Comparison of ENCODE assay signal across 20 mouse cellular contexts in the genomic region with DNA sequence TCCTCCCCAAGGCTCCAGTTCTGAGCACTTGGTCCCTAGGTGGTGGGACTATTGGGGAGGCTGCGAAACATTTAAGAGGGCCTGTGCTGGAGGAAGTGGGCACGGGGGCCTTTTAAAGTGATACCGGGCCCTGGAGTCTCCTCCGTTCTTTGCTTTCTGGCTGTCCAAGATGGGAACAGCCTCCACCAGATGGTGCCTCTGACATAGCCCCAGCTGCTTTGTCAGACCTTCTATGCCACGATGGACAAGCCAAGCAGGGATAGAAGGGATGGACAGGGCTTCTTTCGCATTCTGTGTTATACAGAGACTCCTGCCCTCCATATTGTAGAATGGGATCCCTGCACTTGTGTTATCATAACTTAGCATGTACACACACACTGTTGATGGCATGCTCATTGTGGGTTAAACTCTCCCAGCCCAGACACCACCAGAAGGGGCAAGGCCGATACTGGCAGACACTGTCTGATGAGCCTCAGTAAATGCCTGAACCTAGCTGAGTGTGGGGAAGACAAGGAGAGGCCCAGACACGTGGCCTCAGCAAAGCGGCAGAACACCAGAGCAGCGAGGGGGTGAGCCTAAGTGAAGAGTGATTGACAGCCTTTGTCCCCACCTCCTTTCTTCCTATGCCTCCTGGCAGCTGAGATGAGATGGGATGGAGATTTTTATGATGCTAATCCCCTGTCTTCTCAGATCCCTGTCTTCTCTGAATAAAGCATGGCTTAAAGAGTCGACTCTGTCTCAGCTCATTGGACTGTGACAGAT. TPM values are rescaled to one million over a fixed set of nuclear protein-coding genes. Genes with fewer than 3 reads are reported as not detected.
DNase-seq lines count a peak whose midpoint lies in the region; ATAC-seq and TF ChIP-seq lines count a peak whose summit lies in the region.
"Had no signal": no experiment of that assay in that cellular context is flagged by ENCODE, and none has a peak within 500 bp of the region (broad histone marks: within the 10 kb centered on the region; RNA-seq: fewer than 3 reads in every experiment).

No protein-coding gene starts in this region.

- peak; percentile 40 for DNase-seq in hindbrain, embryonic 11.5 days (ENCODE audit: low spot score)
- peak; percentile 65 for DNase-seq in midbrain, embryonic 14.5 days
- DNase-seq in left cerebral cortex, adult 2 months (ENCODE audit: extremely low spot score in 1 of 2, low spot score in 2 of 2) = no peak
- DNase-seq in cerebellum, adult 2 months = no peak
- DNase-seq: adrenal gland, adult 2 months; cerebellum, postnatal 36 days; heart, adult 11 months; heart, postnatal 36 days; kidney, postnatal 4 days; lung, adult 2 months; lung, postnatal 36 days; thymus, postnatal 25 days had no signal

- TF ChIP-seq POLR2A in cerebellum, adult 2 months (IDR thresholded peaks at IDR 0.05; ENCODE audit: borderline replicate concordance, insufficient read depth, low read length) = no peak

- no peaks in the 10 kb centered on the region for H3K27me3 ChIP-seq in hindbrain, embryonic 11.5 days (ENCODE audit: control insufficient read depth, insufficient read depth, low read length)
- H3K27me3 ChIP-seq in hindbrain, embryonic 13.5 days = peaks cover 14% of the 10 kb centered on the region
- no peaks in the 10 kb centered on the region for H3K27me3 ChIP-seq in forebrain, embryonic 13.5 days
- no peaks in the 10 kb centered on the region for H3K27me3 ChIP-seq in forebrain, embryonic 16.5 days (replicated peaks; ENCODE audit: control insufficient read depth, insufficient read depth, low read length)
- no peaks in the 10 kb centered on the region for H3K27me3 ChIP-seq in midbrain, embryonic 14.5 days (ENCODE audit: control insufficient read depth, insufficient read depth, low read length)
- no peaks in the 10 kb centered on the region for H3K27me3 ChIP-seq in cerebellum, adult 2 months (ENCODE audit: control insufficient read depth, insufficient read depth, low read length)

- no peak overlapping the region for H3K4me2 ChIP-seq in hindbrain, embryonic 11.5 days (replicated peaks; ENCODE audit: low read depth, low read length)
- no peak overlapping the region for H3K4me2 ChIP-seq in hindbrain, embryonic 13.5 days
- no peak overlapping the region for H3K4me2 ChIP-seq in forebrain, embryonic 13.5 days
- H3K4me2 ChIP-seq in forebrain, embryonic 16.5 days (ENCODE audit: low read length) = no peak overlapping the region
- no peak overlapping the region for H3K4me2 ChIP-seq in midbrain, embryonic 14.5 days (ENCODE audit: low read length)
- H3K4me2 ChIP-seq: kidney, embryonic 15.5 days; limb, embryonic 12.5 days; liver, embryonic 12.5 days had no signal

- ATAC-seq in hindbrain, embryonic 11.5 days (ENCODE audit: low FRiP score) = peak; percentile 53; the same call in 1 of the 2 replicates
- ATAC-seq in hindbrain, embryonic 13.5 days (ENCODE audit: low FRiP score) = no peak
- ATAC-seq in forebrain, embryonic 13.5 days = peak; percentile 64; the same call in 1 of the 2 replicates
- ATAC-seq in forebrain, embryonic 16.5 days = peak; percentile 69
- peak; percentile 62; the same call in 1 of the 2 replicates for ATAC-seq in midbrain, embryonic 14.5 days (ENCODE audit: low FRiP score, low TSS enrichment)
- ATAC-seq: intestine, embryonic 16.5 days had no signal

- 56% methylated on average over 11 of the region's 11 CpGs for WGBS in hindbrain, embryonic 11.5 days
- 41% methylated on average over 11 of the region's 11 CpGs for WGBS in hindbrain, embryonic 13.5 days
- 50% methylated on average over 11 of the region's 11 CpGs for WGBS in forebrain, embryonic 13.5 days
- WGBS in forebrain, embryonic 16.5 days = 43% methylated on average over 11 of the region's 11 CpGs
- WGBS in midbrain, embryonic 14.5 days = 24% methylated on average over 11 of the region's 11 CpGs
- 37% methylated on average over 11 of the region's 11 CpGs for WGBS in cerebellum, adult 2 months

- H3K4me3 ChIP-seq in hindbrain, embryonic 11.5 days (ENCODE audit: low read depth, low read length) = no peak overlapping the region
- no peak overlapping the region for H3K4me3 ChIP-seq in hindbrain, embryonic 13.5 days
- no peak overlapping the region for H3K4me3 ChIP-seq in forebrain, embryonic 13.5 days
- H3K4me3 ChIP-seq in forebrain, embryonic 16.5 days (replicated peaks; ENCODE audit: low read length) = no peak overlapping the region
- H3K4me3 ChIP-seq in midbrain, embryonic 14.5 days (replicated peaks; ENCODE audit: low read depth, low read length) = no peak overlapping the region
- H3K4me3 ChIP-seq in left cerebral cortex, adult 2 months = no peak overlapping the region
- H3K4me3 ChIP-seq in cerebellum, adult 2 months (replicated peaks; ENCODE audit: insufficient read depth, low read depth, low read length) = no peak overlapping the region
- H3K4me3 ChIP-seq: embryonic facial prominence, embryonic 10.5 days; kidney, embryonic 15.5 days; limb, embryonic 12.5 days; liver, embryonic 12.5 days had no signal

- peaks cover 9% of the 10 kb centered on the region for H3K4me1 ChIP-seq in hindbrain, embryonic 11.5 days (replicated peaks; ENCODE audit: control insufficient read depth, insufficient read depth, low read length)
- H3K4me1 ChIP-seq in hindbrain, embryonic 13.5 days (replicated peaks) = peaks cover 56% of the 10 kb centered on the region
- H3K4me1 ChIP-seq in forebrain, embryonic 13.5 days = peaks cover 59% of the 10 kb centered on the region
- peaks cover 27% of the 10 kb centered on the region for H3K4me1 ChIP-seq in forebrain, embryonic 16.5 days (replicated peaks; ENCODE audit: control insufficient read depth, insufficient read depth, low read length)
- H3K4me1 ChIP-seq in midbrain, embryonic 14.5 days (ENCODE audit: control insufficient read depth, insufficient read depth, low read length) = peaks cover 36% of the 10 kb centered on the region
- H3K4me1 ChIP-seq in cerebellum, adult 2 months (ENCODE audit: control insufficient read depth, insufficient read depth, low read length) = peaks cover 27% of the 10 kb centered on the region
- H3K4me1 ChIP-seq: liver, embryonic 12.5 days had no signal

- no peaks in the 10 kb centered on the region for H3K36me3 ChIP-seq in hindbrain, embryonic 11.5 days (ENCODE audit: control insufficient read depth, insufficient read depth, low read length)
- no peaks in the 10 kb centered on the region for H3K36me3 ChIP-seq in hindbrain, embryonic 13.5 days
- H3K36me3 ChIP-seq in forebrain, embryonic 13.5 days (ENCODE audit: poor library complexity, severe bottlenecking) = no peaks in the 10 kb centered on the region
- H3K36me3 ChIP-seq in forebrain, embryonic 16.5 days (ENCODE audit: control insufficient read depth, insufficient read depth) = no peaks in the 10 kb centered on the region
- no peaks in the 10 kb centered on the region for H3K36me3 ChIP-seq in midbrain, embryonic 14.5 days (ENCODE audit: control insufficient read depth, insufficient read depth, low read length)
- H3K36me3 ChIP-seq: embryonic facial prominence, embryonic 10.5 days; kidney, embryonic 15.5 days; limb, embryonic 12.5 days; liver, embryonic 12.5 days had no signal

- no peak for TF ChIP-seq CTCF in left cerebral cortex, adult 2 months (IDR thresholded peaks at IDR 0.05)
- no peak for TF ChIP-seq CTCF in cerebellum, adult 2 months (IDR thresholded peaks at IDR 0.05; ENCODE audit: borderline replicate concordance, insufficient read depth, low read depth, low read length)

- H3K9ac ChIP-seq in hindbrain, embryonic 11.5 days (ENCODE audit: low read depth, low read length) = no peak overlapping the region
- no peak overlapping the region for H3K9ac ChIP-seq in hindbrain, embryonic 13.5 days
- no peak overlapping the region for H3K9ac ChIP-seq in forebrain, embryonic 13.5 days
- no peak overlapping the region for H3K9ac ChIP-seq in forebrain, embryonic 16.5 days (replicated peaks; ENCODE audit: low read depth, low read length)
- H3K9ac ChIP-seq in midbrain, embryonic 14.5 days (replicated peaks; ENCODE audit: low read length) = no peak overlapping the region
- H3K9ac ChIP-seq: kidney, embryonic 15.5 days; limb, embryonic 12.5 days; liver, embryonic 12.5 days had no signal

- intact Hi-C loops in left cerebral cortex, adult 2 months (cut with DNase I) = no loop called here

- H3K9me3 ChIP-seq in hindbrain, embryonic 11.5 days (ENCODE audit: control insufficient read depth, low read length) = no peaks in the 10 kb centered on the region
- no peaks in the 10 kb centered on the region for H3K9me3 ChIP-seq in hindbrain, embryonic 13.5 days
- no peaks in the 10 kb centered on the region for H3K9me3 ChIP-seq in forebrain, embryonic 13.5 days (replicated peaks)
- H3K9me3 ChIP-seq in forebrain, embryonic 16.5 days (ENCODE audit: control insufficient read depth, low read length) = no peaks in the 10 kb centered on the region
- H3K9me3 ChIP-seq in midbrain, embryonic 14.5 days (ENCODE audit: control insufficient read depth, low read length) = no peaks in the 10 kb centered on the region
- H3K9me3 ChIP-seq: kidney, embryonic 15.5 days; liver, embryonic 12.5 days had no signal

- peak overlapping the region; percentile 10 for H3K27ac ChIP-seq in hindbrain, embryonic 11.5 days (ENCODE audit: low read depth, low read length)
- H3K27ac ChIP-seq in hindbrain, embryonic 13.5 days = no peak overlapping the region
- H3K27ac ChIP-seq in forebrain, embryonic 13.5 days = peak overlapping the region; percentile 55
- H3K27ac ChIP-seq in forebrain, embryonic 16.5 days (ENCODE audit: low read length) = peak overlapping the region; percentile 17
- H3K27ac ChIP-seq in midbrain, embryonic 14.5 days (replicated peaks; ENCODE audit: low read depth, low read length) = peak overlapping the region; percentile 67
- no peak overlapping the region for H3K27ac ChIP-seq in left cerebral cortex, adult 2 months
- H3K27ac ChIP-seq in cerebellum, adult 2 months (ENCODE audit: insufficient read depth, low read length) = no peak overlapping the region
- H3K27ac ChIP-seq: embryonic facial prominence, embryonic 10.5 days; kidney, embryonic 15.5 days; limb, embryonic 12.5 days; liver, embryonic 12.5 days had no signal

RNA-seq across cellular contexts. Expression of a gene that starts 36.3 kb away (rescaled TPM):
- 8.1 and 9.4 TPM in 2 replicates for polyA plus RNA-seq in hindbrain, embryonic 11.5 days (2014; fragmentation: Nextera tagmentation; extraction: Ambion mirVana)
- polyA plus RNA-seq in hindbrain, embryonic 13.5 days (2015; fragmentation: Nextera tagmentation; extraction: Ambion mirVana) = 45.4 and 46.4 TPM in 2 replicates
- 28.6 and 29.4 TPM in 2 replicates for polyA plus RNA-seq in forebrain, embryonic 13.5 days (2015; fragmentation: Nextera tagmentation; extraction: Ambion mirVana)
- 46.8 and 50.9 TPM in 2 replicates for polyA plus RNA-seq in forebrain, embryonic 16.5 days (2015; fragmentation: Nextera tagmentation; extraction: Ambion mirVana)
- polyA plus RNA-seq in midbrain, embryonic 14.5 days (2014; fragmentation: Nextera tagmentation; extraction: Ambion mirVana) = 64.9 and 77.6 TPM in 2 replicates
- 10 to 100 TPM; 68.8 to 75.2 TPM for total RNA-seq in left cerebral cortex, adult 2 months (2021)
- 55.2 and 63.4 TPM in 2 replicates for polyA plus RNA-seq in cerebellum, adult 2 months (2012; rRNA removed)
- polyA plus RNA-seq: limb, embryonic 12.5 days had no signal

Comparison
In these comparisons a context has a peak if more than half of its experiments do, and no peak if none do; other contexts are left out.
1. H3K27ac ChIP-seq: peak in hindbrain, embryonic 11.5 days (single experiment), forebrain, embryonic 13.5 days (single experiment), forebrain, embryonic 16.5 days (single experiment) and midbrain, embryonic 14.5 days (single experiment); none in hindbrain, embryonic 13.5 days (single experiment), left cerebral cortex, adult 2 months (single experiment) and cerebellum, adult 2 months (single experiment).
2. DNase-seq: peak in hindbrain, embryonic 11.5 days (single experiment) and midbrain, embryonic 14.5 days (single experiment); none in left cerebral cortex, adult 2 months (0 of 2) and cerebellum, adult 2 months (0 of 2).